Mouse (Mus musculus) intestine, embryonic 16.5 days (tissue): ENCODE measurements around the gene Lef1. TPM values are rescaled to one million over a fixed set of nuclear protein-coding genes. Genes with fewer than 3 reads are reported as not detected.

Experiments used
- ATAC-seq: fragments of 200-750 bp; cut with Nextera tagmentation; 2 replicates; pipeline ENCODE4 v1.8.0; 2017; ENCODE audit warnings: moderate TSS enrichment, moderate library complexity
- H3K27ac ChIP-seq: fragments of 300-500 bp; sonication (generic); 2 replicates; pipeline ENCODE4 v1.5.1; 2014; ENCODE audit warnings: mild to moderate bottlenecking, low read length
- H3K27me3 ChIP-seq: fragments of 300-500 bp; sonication (generic); replicated peaks from 2 replicates; pipeline ENCODE4 v1.6.1; 2014; ENCODE audit warnings: low read length, control low read depth, mixed read lengths; ENCODE audit not compliant: control insufficient read depth, insufficient read depth
- H3K36me3 ChIP-seq: fragments of 300-500 bp; sonication (generic); 2 replicates; pipeline ENCODE4 v1.6.1; 2014; ENCODE audit warnings: low read length, control low read depth; ENCODE audit not compliant: control insufficient read depth, insufficient read depth
- H3K4me1 ChIP-seq: fragments of 300-500 bp; sonication (generic); 2 replicates; pipeline ENCODE4 v1.6.1; 2014; ENCODE audit warnings: low read length, control low read depth, mixed read lengths; ENCODE audit not compliant: control insufficient read depth, insufficient read depth
- H3K4me2 ChIP-seq: fragments of 300-500 bp; sonication (generic); 2 replicates; pipeline ENCODE4 v1.6.1; 2014; ENCODE audit warnings: low read depth, low read length, control low read depth
- H3K4me3 ChIP-seq: fragments of 300-500 bp; sonication (generic); 2 replicates; pipeline ENCODE4 v1.5.1; 2014; ENCODE audit warnings: mild to moderate bottlenecking, low read length
- H3K9ac ChIP-seq: fragments of 300-500 bp; sonication (generic); 2 replicates; pipeline ENCODE4 v1.6.1; 2014; ENCODE audit warnings: low read depth, low read length
- H3K9me3 ChIP-seq: fragments of 300-500 bp; sonication (generic); 2 replicates; pipeline ENCODE4 v1.6.1; 2016; ENCODE audit warnings: low read length, control low read depth; ENCODE audit not compliant: control insufficient read depth
- WGBS: fragments of 180-500 bp; shearing (Covaris S2); extraction: QIAGEN DNeasy Blood & Tissue Kit; methylation state at CpG from one replicate; pipeline ENCODE4 v1.1.7; 2014; 5-methylcytosine and 5-hydroxymethylcytosine counted together
- polyA plus RNA-seq: library from polyadenylated mRNA; unstranded; fragments of >200 nt; fragmentation: Nextera tagmentation; extraction: Ambion mirVana; gene quantifications from 2 replicates; pipeline ENCODE4 v1.2.1, GENCODE M21; 2015

Lef1 gene
- polyA plus RNA-seq, 1 experiment from 2014 or later = 0.31 TPM

GRCm38 (mm10) chr3:131272374-131273100 lies 162.3 kb downstream of the Lef1 start:
- 21% methylated on average over 10 of the region's 10 CpGs for WGBS
- H3K4me1 ChIP-seq = peaks cover 8% of the 10 kb centered on the region; the same call in 1 of the 2 replicates
- H3K9me3 ChIP-seq = no peaks in the 10 kb centered on the region
- H3K4me2 ChIP-seq = peak overlapping the region; percentile 66
- no peaks in the 10 kb centered on the region; the same call in 1 of the 2 replicates for H3K36me3 ChIP-seq
- H3K27ac ChIP-seq = peak overlapping the region; percentile 93
- peak; percentile 56 for ATAC-seq
- peak overlapping the region; percentile 87 for H3K4me3 ChIP-seq
- H3K9ac ChIP-seq = peak overlapping the region; percentile 84
- H3K27me3 ChIP-seq = no peaks in the 10 kb centered on the region

Other genes starting within 250 kb of the Lef1 start
- gene Hadh, start 161.6 kb downstream of the Lef1 start, polyA plus RNA-seq = 369 and 438 TPM in 2 replicates
- 9.7 and 11.4 TPM in 2 replicates for gene Cyp2u1, start 192.8 kb downstream of the Lef1 start, polyA plus RNA-seq